Mouse (Mus musculus) bone marrow, adult 2 months (tissue): Measurements from ENCODE around the gene Nme3. TPM values are rescaled to one million over a fixed set of nuclear protein-coding genes. Genes with fewer than 3 reads are reported as not detected.

Experiments used
- H3K27ac ChIP-seq: fragments of 200-500 bp; 2 replicates; pipeline ENCODE4 v1.5.1; 2012; ENCODE audit warnings: low read depth, mild to moderate bottlenecking, control low read depth, inconsistent platforms, low read length; ENCODE audit not compliant: control insufficient read depth, poor library complexity, insufficient read depth
- H3K4me1 ChIP-seq: fragments of 200-500 bp; 2 replicates; pipeline ENCODE4 v1.6.1; 2011; ENCODE audit warnings: low read length; ENCODE audit not compliant: control insufficient read depth, insufficient read depth
- H3K4me3 ChIP-seq: fragments of 200-500 bp; replicated peaks from 2 replicates; pipeline ENCODE3; 2011; ENCODE audit warnings: mild to moderate bottlenecking, low read depth, low read length, control low read depth; ENCODE audit not compliant: control insufficient read depth
- CTCF ChIP-seq: fragments of 200-500 bp; IDR thresholded peaks from 2 replicates; pipeline ENCODE4 v1.5.1; 2011; ENCODE audit warnings: low read length, control low read depth; ENCODE audit not compliant: control insufficient read depth, insufficient read depth
- POLR2A ChIP-seq: fragments of 200-500 bp; IDR thresholded peaks from 2 replicates; pipeline ENCODE4 v1.6.1; 2011; ENCODE audit warnings: low read depth, mild to moderate bottlenecking, control low read depth, low read length, borderline replicate concordance; ENCODE audit not compliant: control insufficient read depth
- WGBS: fragments of 180-500 bp; shearing (Covaris S2); methylation state at CpG from one replicate; pipeline ENCODE4 v1.1.7; 2018; 5-methylcytosine and 5-hydroxymethylcytosine counted together
- polyA plus RNA-seq: library from polyadenylated mRNA; stranded (reverse); fragments of >200 nt; gene quantifications from 2 replicates; pipeline ENCODE4 v1.2.4, GENCODE M21; 2011; ENCODE audit warnings: low replicate concordance; ENCODE audit not compliant: missing spikeins, insufficient read depth, insufficient read length

Gene Nme3
- 51.7 and 64.3 TPM in 2 replicates for polyA plus RNA-seq

DNA sequence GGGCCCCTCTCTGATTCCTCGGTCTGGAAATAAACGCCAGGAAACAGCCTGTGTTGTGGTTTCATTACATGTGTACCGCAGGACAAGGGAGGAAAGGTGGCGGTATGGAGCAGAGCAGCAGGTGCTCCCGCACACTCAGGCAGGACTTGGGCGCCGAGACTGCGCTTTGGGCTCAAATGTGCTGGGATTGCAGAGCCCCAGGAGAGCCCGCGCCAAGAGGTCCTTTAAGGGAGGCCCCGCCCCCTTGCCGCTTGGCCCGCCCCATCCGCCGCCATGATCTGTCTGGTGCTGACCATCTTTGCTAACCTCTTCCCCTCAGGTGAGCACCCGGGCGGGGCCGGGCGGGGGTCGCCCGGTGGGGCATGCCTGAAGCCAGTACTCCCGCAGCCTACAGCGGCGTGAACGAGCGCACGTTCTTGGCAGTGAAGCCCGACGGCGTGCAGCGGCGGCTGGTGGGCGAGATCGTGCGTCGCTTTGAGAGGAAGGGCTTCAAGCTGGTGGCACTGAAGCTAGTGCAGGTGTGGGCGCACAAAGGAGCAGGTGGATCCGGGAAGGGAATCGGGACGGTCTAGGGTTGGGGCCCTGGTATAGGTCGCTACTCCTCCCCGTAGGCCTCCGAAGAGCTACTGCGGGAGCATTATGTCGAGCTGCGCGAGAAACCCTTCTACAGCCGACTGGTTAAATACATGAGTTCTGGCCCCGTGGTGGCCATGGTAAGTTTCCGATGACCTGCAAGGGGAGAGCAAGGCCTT, at the start of gene Nme3:
Nme3 (plus strand) TSS at position 260 of the 752 bp plus-strand sequence.
- Histone ChIP-seq H3K4me1 (no peaks in the 10 kb centered on the region; the same call in 1 of the 2 replicates), H3K27ac (peak within 1 kb of the TSS; percentile 83), H3K4me3 (peak within 1 kb of the TSS; percentile 80)
- TF ChIP-seq POLR2A, result peak; percentile 47; the same call in 1 of the 2 replicates
- TF ChIP-seq CTCF, result no peak
- WGBS, result 2% methylated on average over 50 of the region's 50 CpGs

DNA sequence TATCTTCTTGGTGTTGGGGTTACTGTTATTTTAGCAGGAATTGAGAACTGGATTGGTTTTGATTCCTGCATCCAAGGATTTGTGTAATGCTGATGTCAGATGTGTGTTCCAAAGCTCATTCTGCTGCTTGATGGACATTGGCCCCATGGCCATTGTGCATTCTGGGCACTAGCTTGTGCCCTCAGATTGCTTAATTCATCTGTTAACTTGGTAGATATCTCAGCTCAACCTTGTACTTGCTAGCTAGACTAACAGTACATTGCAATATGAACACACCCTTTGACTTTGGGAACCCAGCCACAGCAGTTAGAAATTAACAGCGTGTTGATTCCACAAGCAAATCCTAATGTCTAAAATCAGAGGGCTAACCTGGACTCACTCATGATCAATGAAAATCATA, 48.9 kb upstream of the Nme3 start:
- H3K4me3 ChIP-seq, result peak overlapping the region; percentile 48
- WGBS, result 79% methylated on average over 1 of the region's 1 CpGs
- TF ChIP-seq CTCF (no peak), POLR2A (no peak)
- no peaks in the 10 kb centered on the region; the same call in 1 of the 2 replicates for H3K4me1 ChIP-seq
- H3K27ac ChIP-seq, result no peak overlapping the region

DNA sequence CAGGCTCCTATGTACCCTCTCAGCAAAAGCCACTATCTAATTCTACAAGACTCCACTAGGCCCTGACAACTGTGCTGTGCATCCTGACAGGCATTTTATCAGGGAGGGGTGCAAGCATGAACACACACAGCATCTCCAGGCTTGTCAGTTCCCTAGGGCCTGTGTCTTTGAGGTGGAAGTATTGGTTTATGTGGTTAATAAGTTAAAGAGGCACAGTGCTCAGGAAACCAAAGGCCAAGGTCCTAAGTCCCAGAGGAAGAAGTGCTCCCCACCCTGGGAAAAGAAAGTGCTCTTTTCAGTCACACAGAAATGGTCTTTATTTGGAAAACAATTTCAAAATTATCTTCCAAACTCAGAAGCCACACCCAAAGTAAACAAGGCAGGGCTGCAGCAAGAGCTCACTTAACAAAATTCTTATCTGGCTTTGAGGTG, 47.7 kb upstream of the Nme3 start:
- no peak for TF ChIP-seq POLR2A
- TF ChIP-seq CTCF, result no peak
- Histone ChIP-seq H3K27ac (peak overlapping the region; percentile 79), H3K4me3 (peak overlapping the region; percentile 76), H3K4me1 (no peaks in the 10 kb centered on the region; the same call in 1 of the 2 replicates)

DNA sequence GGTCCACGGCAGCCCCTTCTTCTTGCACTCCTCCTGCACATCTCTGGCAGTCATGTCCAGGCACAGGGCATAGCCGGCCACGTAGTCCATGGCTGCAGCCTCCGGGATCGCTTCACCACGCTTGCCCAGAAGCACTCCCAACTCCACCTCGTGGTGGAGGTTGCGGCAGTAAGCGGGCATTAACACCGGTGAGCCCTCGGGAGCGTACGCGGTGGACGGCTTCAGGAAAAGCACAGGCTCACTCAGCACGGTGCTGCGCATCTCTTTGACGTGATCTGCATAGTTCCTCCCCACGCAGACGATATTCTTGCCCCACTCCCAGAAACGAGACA, 46.6 kb upstream of the Nme3 start:
- no peak; the same call in 1 of the 2 replicates for TF ChIP-seq POLR2A
- peak; percentile 32; the same call in 1 of the 2 replicates for TF ChIP-seq CTCF
- Histone ChIP-seq H3K4me3 (peak overlapping the region; percentile 93), H3K27ac (peak overlapping the region; percentile 96), H3K4me1 (no peaks in the 10 kb centered on the region; the same call in 1 of the 2 replicates)
- under 1% methylated on average over 21 of the region's 21 CpGs for WGBS

DNA sequence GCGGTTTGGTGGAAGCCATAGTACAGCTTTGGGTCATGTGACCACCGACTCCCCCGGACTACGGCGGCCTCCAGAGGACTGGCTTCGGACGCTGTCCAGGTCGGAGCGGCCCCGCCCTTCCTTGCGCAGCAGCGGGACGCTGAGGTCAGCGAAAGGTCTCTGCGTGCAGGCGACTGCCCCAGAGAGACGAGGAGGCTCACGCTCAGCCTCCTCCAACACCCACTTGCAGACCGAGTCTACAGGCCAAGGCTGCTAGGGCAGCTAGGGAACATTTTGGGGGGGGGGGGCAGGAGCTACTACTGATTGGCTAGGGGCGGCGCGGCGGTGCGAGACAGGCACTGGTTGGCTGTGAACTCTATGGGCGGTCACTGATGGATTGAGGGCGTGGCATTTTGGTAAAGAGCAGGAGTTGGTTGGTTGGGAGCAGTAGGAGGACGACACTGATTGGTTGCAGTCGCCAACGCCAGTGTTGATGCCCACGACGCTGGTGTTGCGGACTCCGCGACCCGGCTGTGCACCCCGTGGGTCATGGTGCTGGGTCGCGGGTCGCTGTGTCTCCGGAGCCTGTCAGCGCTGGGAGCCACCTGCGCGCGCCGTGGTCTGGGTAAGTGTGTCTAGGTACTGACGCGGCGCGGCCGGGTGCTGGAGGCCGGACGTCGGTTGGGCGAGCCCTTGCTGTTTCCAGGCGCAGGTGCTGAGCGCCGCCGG, 46.1 kb upstream of the Nme3 start, which contains the start of gene Fahd1:
Fahd1 (minus strand) TSS at position 300 of the 708 bp plus-strand sequence.
- Histone ChIP-seq H3K27ac (peak within 1 kb of the TSS; percentile 96), H3K4me3 (peak within 1 kb of the TSS; percentile 93), H3K4me1 (no peaks in the 10 kb centered on the region; the same call in 1 of the 2 replicates)
- TF ChIP-seq POLR2A, result peak; percentile 91
- TF ChIP-seq CTCF, result no peak
- whole genome bisulfite sequencing, result under 1% methylated on average over 58 of the region's 58 CpGs

DNA sequence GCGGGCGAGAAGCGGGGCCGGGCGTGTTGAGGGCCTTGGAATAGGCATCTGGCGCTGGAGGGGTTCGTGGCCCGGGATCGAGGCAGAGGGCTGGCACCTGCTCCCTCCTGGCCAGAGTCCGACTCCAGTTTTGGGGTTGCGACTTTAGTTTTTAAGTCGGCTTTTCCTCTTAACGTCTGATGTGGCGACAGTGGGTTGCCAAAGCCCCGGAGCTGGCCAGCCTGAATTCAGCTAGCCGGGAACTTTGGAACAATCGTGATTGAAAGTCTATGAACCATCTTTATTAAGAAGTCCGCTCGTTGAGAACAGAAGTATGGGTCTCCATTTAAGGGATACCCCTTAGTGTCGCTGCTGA, 45.5 kb upstream of the Nme3 start:
- TF ChIP-seq POLR2A (no peak), CTCF (no peak)
- Histone ChIP-seq H3K4me1 (no peaks in the 10 kb centered on the region; the same call in 1 of the 2 replicates), H3K27ac (peak overlapping the region; percentile 96), H3K4me3 (peak overlapping the region; percentile 88)
- under 1% methylated on average over 20 of the region's 20 CpGs for WGBS

DNA sequence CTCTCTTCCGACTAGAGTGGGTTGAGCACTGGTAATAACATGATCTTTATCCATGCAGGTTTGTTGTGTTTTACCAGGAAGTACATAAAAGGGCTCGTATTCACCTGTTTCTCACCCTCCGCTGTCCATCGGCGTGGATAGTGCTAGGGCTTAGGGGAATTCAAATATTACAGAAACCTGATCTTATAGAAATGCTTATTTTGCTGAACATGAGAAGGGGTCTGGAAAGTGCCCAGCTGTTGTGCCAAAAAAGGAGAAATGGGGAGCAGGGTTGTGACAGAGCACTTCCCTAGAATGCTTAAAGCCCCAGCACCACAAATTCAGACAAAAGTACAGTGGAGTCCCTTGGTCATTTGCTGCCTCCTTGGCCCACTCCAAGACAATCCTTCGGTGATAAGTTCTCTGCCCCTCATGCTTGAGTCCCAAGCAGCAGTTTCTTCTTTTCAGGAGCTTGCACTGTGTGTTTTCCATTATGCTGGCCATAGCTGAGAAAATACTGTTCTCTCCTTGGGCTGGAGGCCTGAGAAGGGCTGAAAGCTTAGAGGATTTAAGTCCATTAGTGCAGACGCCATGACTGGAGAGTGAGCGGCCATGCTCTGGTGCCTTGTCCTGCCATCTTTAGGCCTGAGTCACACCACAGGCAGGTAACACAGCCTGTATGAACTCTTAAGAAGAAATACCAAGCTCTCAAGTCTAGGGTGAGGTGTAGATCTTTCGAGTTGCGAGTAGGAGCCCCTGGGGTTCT, 44.7 kb upstream of the Nme3 start:
- TF ChIP-seq POLR2A (no peak), CTCF (no peak)
- Histone ChIP-seq H3K27ac (no peak overlapping the region; the same call in none of the 2 replicates), H3K4me3 (peak overlapping the region; percentile 88), H3K4me1 (no peaks in the 10 kb centered on the region; the same call in 1 of the 2 replicates)
- 70% methylated on average over 10 of the region's 10 CpGs for WGBS

DNA sequence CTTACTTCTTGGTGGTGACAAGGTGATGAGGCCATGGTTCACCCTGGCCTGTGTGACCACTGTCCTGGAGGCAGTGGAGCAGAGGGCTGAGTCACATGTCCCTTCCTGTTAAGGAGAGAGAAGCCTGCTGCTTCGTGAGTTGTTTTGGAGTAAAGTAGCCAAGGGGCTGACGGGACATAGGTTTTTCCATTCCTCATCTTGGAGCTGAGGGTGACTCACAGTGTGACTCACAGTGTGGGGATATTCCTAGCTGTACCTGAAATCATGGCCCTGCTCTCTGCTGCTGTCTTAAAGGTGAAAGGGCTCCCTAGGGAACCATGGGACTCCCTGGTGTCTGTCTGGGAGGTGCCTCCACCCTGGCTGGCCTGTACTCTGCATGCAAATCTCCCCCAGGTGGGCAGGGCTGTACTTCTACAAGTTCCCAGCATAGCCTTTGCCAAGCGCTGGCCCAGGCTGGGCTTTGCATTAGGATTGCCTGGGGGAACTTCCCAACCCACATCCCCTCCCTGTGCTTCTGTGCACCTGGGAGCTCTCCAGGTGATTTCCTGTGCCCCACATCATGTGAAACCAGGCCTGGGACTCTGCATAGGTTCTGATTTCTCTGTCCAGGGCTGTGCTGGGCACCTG, 40.3 kb upstream of the Nme3 start:
- Histone ChIP-seq H3K4me1 (peaks cover 3% of the 10 kb centered on the region; the same call in 1 of the 2 replicates), H3K4me3 (no peak overlapping the region), H3K27ac (no peak overlapping the region)
- 86% methylated on average over 3 of the region's 3 CpGs for WGBS
- no peak for TF ChIP-seq POLR2A
- no peak for TF ChIP-seq CTCF
